Mouse (Mus musculus): ENCODE results near the gene Eps15.

Eps15 gene

DNA sequence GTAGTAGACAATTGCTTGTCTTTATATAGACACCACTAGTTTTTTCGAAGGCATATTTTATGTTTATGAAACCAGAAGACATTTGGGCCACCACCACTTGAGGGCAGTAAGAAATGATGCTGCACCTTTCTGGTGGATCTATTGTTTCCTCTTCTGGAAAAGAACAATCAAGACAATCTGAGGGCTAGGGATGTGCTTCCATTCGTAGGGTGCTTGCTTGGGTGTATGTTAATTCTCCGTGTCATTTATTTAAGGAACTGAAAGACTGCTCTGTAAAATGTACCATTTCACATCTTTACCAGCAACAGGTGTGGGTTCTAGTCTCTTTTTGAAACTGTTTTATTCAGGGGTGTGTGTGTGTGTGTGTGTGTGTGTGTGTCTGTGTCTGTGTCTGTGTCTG is 11.2 kb upstream of the Eps15 start:
- ATAC-seq (ENCODE audit: low TSS enrichment): no peak

DNA sequence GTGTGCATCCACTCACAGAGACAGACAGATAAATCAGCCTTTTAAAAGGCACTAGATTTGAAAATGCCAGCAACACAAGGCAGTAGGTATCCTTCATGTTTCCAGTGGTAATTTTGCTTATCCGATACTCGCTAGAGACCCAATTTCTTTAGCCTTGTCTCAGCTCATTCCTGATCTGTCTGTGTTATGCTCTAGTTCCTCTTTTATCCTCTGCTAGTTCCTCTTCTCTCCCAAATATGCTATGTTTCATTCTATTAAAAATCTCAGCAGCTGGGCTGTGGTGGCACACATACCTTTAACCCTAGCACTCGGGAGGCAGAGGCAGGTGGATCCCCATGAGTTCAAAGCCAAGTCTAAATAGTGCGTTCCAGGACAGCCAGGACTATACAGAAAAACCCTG is 8.3 kb upstream of the Eps15 start:
- no peak for ATAC-seq (ENCODE audit: low TSS enrichment)

DNA sequence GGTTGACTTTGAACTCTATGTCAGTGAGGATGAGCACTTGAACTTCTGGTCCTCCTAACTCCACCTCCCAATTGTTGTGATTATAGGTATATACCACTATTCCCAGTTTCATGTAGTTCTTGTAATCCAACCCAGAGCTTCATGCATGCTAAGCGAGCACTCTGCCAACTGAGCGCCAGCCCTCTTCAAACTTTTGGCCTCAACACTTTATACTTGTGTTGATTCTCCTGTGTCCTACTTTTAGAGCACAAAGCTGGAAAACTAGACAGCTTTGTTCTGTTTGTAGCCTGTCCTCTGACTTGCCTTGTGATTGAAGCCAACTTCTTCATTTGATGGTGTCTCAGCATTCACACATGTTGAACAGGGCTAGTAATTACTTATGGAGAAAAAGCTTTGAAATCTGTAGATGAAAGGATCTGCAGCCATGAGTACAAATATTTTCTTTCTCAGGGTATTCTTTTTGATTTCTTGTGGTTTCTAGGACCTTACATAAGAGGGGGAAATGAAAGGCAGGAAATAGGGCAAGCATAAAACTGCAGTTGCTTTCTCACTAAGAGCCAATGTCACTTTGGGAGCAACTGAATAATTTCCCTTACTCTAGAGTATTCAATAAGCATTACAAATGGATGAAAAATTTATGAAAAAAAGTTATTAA is 6.4 kb upstream of the Eps15 start:
- peak; percentile 20; the same call in 1 of the 2 replicates for ATAC-seq (ENCODE audit: low TSS enrichment)

DNA sequence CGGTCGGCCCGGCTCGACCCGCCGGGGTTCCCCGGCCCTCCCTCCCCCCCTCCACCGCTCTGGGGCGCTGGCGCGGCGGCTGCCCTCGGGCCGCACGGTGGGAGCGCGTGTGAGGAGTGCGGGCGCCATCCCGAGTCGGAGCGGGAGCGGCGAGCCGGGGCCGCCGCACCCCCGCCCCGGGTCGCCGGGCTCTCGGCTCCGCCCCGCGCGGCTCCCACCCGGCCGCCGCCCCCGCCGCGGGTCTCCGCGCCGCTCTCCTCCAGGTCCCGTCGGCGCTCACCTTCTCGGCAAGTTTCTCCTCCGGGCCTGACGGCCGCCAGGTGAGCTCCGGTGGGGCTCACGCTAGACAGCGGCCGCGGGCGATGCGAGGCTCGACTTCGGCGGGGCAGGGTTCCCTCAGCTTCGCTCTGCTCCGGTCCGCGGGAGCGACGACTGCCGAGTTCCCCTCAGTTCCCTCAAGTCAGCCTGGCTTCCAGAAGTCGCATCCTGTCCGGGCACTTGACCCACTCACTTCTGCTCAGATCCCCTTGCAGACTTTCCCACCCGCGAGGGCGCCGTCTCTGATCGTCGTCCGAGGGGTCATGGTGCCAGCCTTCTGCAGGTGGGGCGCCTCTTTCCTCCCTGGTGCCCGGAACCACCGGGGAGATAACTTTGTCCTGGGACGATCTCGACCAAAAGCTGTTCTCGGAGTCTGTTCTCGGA is 542 bp downstream of the Eps15 start:
- ATAC-seq (ENCODE audit: low TSS enrichment): peak; percentile 51

DNA sequence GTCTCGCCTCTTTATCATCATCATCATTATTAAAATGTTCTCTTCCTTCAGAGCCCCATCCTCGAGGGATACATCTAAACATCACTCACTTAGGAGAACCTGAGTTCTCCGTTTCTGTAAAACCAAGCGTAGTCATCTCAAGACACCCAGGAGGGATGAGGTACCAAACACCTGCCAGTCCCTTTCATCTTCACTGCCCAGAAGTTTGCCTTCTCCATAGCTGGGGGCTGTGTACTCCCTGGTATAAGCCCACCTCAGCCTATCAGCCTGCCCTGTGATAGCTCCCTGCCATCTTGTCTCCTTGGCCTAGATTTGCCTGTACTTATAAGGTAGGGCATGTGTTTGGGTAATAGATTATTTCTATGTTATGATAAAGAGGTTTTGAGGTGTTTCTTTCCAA is 1.1 kb downstream of the Eps15 start:
- peak; percentile 22; the same call in 1 of the 2 replicates for ATAC-seq (ENCODE audit: low TSS enrichment)

DNA sequence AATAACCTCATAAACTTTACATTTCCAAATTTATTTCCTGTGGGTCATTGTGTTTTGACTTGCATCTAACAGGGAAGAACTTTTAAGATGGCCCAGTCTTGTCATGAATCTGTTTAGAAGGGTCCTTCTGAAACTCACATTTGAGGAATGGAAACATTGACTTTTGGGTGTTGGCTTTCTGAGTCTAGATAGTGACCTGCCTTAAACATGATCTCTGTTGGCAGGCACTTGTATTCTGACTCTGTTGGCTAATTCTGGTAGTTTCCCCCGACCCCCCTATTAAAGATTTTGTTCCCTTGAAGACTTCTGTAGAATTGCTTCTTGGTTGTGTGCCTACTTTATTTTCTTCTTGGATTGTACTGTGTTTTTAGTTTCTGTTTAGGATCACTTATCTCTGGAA is 1.9 kb downstream of the Eps15 start:
- ATAC-seq (ENCODE audit: low TSS enrichment): no peak

DNA sequence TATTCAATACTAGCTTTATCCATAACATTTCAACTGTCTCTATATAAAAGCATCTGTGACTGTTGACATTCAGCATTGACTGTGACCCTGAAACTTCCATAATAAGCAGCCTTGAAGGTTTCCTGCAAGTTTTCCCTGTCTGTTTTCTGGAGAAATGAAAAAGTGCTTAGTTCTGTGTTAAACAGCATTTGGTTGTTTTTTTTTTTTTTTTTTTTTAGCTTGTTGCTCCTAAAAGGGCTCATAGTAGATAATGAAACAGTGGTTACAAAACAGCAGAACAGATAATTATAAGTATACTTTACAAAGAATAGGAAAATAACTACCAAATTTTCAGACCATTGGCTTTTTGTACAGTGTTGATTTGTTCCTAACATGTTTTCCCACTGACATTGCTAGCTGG is 14.6 kb downstream of the Eps15 start:
- ATAC-seq (ENCODE audit: low TSS enrichment): no peak

DNA sequence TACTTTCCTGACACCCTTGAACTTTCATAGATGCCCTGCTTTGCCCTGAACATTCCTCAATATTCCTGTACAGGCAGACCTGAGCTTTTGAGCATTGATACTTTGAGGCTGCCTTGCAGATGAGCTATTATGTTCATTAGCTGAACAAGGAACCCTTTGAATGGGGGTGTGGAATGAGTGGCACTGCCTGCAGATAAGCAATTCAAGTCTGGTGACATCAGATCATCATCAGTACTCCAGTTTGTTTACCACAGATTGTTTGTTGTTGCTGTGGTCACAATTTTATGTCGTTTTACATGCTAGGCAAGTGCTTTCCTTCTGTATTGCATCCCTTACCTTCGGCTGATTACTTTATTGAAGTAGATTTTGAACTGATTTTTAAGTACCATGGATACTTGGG is 16.4 kb downstream of the Eps15 start:
- no peak for ATAC-seq (ENCODE audit: low TSS enrichment)

DNA sequence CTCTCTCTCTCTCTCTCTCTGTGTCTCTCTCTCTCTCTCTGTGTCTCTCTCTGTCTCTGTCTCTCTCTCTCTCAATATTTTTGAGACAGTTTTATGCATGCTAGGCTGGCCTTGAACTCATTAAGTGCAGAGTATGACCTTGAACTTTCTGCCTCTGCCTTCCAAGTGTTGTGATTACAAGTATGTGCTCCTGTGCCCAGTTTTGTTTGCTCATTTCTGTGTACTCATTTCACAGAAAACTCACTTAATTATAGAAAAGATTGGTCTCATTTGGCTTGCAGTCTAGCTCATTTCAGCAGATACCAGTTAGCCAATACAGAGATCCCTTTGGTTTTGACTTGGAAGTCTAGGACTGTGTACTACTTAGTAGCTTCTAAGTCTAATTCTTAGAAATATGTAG is 19.1 kb downstream of the Eps15 start:
- no peak for ATAC-seq (ENCODE audit: low TSS enrichment)

DNA sequence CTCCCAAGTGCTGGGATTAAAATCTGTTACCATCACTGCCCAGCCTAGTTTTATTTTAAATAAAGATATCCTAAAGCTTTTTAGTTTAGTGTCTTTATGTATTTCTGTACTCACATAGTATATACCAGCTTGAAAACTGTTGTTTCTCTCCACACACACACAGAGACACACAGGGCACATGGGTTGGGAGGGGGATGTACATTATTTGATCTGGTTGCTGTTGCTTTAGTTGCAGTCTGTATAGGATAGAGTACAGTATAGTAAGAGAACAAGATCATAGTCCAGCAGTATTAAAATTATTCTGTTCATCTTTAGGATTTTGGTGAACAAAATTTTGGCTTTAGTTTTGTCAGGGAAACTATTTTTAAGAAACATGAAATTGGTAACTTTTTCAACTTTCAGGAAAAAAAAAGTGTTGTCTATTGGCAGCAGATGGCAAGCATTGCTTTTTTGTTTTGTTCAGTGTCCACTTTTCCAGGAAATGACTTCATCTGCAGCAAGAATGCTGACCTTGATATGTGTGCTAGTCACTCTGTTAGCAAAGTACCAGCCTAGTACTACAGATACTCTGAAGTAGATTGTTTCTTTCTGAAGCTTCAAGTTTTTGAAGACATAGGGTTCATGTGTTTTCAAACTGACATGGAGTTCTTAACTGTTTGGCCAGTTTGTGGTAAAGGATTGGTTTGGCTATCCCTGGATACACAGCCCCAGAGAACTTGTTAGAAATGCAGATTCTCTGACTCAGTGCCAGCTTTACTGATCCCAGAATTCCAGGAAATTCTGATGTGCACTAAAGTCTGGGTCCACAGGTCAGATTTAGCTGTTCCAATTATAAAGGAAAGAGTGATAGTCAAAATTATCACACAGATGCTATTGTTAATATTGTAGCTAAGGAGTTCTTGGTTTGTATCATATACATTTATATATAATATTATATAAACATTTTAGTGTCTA is 37.1 kb downstream of the Eps15 start:
- no peak for ATAC-seq (ENCODE audit: low TSS enrichment)

DNA sequence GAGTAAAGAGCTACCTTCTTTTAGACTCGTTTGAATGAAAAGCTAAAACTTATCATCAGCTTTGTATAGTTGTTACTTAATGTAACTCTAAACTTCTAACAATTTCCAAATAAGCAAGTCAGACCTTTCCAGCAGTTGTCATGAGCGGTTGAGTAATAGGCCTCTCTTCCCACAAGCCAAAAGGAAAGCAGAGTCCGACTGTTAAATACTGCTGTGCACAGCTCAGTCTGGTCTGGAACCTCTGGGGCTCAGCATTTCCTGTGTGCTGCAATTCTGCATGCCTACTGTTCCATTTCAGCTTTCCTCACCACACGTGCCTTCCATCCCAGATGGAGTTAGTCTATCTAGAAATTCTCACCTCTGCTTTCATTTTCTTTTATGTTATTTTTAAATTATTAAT is 56.7 kb downstream of the Eps15 start:
- no peak for ATAC-seq (ENCODE audit: low TSS enrichment)

DNA sequence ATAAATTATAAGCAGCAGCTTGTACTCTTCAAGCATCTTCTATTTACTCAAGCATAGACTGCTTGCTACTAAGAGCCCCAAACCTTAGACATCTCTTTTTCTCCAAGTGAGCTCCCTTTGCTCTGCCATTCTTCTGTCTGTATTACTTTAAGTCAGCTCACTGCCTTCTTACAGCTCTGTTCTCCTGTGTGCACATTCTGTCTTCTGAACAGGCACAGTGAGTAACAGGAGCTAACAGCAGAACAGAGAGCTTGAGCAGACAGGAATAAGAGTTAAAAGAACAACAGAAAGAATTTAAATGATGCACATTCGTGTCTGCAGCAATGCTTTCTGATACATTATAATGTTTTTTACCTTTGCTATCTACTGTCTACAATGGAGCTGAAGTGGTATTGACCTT is 61.2 kb downstream of the Eps15 start:
- peak; percentile 58; the same call in 1 of the 2 replicates for ATAC-seq (ENCODE audit: low TSS enrichment)

DNA sequence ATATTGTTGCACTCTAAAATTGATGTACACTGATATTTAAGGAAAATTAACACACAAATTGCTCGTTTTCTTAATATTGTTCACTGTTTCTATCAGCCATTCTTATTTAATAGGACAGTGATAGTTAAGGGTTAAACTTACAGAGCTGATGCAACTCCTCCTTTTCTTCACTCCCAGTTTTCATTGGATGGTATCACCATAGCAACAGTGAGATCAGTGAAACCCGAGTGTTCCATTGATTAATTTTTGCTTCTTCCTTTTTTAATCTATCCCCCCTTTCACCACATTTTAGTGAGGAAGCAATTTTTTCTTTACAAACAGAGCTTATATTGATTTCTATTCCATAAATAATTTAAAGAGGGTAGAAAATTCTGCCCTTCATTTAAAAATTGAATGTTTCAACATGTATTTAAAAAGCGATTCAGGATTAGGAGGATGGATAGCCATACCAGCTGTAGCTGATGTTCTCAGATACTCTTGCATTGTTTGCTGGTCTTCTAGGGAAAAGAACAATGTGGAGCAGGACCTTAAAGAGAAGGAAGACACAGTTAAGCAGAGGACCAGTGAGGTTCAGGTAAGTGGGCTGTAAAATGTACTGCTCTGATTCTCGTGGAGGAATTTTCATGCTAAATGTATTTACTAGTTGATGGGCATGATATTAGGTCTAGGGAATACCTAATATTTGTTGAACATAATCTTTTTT is 62.9 kb downstream of the Eps15 start:
- ATAC-seq (ENCODE audit: low TSS enrichment): peak; percentile 93

DNA sequence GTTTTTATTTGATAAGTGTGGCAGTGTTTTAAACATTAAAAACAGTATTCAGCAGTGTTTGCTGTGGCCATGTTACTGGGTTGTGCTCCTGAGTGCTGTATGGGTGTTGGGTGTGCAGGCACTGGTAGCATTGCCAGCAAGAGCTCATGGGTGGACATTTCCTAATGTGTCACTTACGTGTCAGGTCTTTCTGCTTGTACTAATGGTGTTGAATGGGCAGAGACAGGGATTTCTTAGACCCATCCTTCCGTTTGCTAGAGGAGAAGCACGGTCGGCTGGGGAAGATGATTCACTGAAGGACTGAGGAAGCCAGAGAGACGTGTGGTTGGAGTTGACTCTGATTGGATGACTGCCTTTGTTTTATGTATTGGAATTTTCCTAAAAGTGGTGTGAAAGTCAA is 63.8 kb downstream of the Eps15 start:
- ATAC-seq (ENCODE audit: low TSS enrichment): peak; percentile 87

DNA sequence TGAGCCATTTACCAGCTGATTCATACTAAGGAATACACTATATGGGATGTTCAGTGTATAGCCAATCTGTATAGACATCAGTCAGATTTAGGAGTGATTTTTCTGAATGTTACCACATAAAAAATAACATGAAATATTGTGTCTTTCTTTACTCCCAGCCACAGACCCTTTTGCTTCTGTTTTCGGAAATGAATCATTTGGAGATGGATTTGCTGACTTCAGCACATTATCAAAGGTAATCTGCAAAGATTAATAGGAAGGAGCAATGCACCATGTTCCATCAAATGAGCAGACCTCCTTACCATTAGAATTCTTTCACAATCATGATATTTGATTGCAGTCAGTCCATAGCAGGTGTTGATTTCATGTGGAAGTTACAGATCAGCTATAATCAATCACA is 98.0 kb downstream of the Eps15 start:
- ATAC-seq (ENCODE audit: low TSS enrichment): no peak

DNA sequence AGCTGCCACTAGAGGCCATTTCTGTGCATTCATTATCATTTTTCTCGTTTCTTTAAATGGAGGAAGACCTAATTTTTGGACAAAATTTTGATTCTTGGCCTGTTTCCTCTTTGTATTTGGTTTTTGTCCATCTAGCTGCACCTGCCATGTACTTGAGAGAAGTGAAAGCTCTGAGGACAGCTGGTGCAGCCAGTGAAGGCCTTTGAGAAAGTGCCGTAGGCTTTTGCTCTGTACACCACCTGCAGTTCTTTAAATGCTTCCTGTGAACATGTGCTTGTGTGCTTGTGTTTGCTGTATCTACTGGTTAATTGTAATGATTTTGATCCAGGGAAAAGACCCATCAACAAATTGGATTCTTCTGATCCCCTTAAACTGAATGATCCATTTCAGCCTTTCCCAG is 102.4 kb downstream of the Eps15 start:
- no peak for ATAC-seq (ENCODE audit: low TSS enrichment)

DNA sequence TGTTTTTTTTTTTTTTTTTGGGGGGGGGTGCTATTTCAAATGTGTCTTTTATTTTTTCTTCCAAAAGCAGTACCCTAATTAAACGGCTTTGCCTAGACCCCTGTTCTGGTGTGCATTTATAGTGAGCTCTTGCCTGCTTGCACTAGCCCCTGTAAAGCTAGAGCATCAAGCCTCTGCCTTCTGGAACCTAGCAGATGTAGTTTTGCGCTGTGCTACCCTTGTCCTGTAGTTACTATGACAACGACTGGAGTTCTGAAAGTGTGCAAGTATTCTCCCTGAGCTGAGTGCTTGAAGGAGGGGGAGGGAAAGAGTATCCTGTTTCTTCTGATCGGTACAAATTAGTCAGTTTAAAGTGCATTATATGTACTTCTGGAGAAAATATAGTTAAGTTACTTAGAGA is 105.5 kb downstream of the Eps15 start:
- peak; percentile 83 for ATAC-seq (ENCODE audit: low TSS enrichment)

DNA sequence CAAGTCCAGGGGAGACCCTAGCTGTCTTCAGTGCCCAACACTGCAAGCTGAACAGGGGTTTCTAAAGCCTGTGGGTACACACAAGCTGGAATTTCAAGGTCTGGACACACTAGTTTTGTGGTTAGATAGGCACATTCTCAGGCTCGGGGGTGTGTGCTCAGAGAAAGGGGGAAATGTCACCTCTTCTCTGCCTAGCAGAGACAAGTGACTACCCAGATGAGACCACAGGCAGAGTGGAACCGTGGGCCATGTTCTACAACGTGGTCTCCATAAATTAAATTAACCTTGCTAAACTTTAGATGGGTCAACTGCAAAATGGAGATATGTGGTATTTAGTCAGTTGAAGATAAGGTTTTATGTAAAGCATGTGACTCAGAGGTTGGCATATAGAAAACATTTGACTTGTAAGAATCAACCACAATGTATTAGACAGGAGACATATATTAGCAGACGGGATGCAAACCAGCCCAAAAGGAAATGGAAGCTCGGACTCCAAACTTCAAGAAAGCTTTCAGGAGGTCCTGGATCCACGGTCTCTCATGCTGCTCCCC is 113.2 kb downstream of the Eps15 start:
- no peak for ATAC-seq (ENCODE audit: low TSS enrichment)

DNA sequence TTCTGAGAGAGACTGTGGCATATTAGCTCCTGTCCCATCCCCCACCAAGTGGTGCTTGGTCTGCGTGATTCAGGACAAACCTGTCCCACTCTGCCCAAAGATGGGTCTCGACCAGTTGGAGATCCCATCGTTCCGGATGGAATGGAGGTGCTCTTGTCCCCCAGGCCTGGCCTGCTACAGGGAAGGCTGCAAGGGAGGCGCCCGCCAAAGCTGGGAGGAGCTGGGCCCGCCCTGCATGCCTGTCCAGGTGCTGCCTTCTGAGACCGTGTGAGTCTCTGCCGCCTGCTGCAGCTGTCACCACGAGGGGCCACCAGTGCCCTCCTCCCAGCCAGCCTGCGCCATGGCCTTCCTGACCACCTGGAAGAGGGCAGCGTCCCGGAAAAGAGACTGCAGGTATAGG is 113.8 kb downstream of the Eps15 start:
- peak; percentile 17; the same call in 1 of the 2 replicates for ATAC-seq (ENCODE audit: low TSS enrichment)

DNA sequence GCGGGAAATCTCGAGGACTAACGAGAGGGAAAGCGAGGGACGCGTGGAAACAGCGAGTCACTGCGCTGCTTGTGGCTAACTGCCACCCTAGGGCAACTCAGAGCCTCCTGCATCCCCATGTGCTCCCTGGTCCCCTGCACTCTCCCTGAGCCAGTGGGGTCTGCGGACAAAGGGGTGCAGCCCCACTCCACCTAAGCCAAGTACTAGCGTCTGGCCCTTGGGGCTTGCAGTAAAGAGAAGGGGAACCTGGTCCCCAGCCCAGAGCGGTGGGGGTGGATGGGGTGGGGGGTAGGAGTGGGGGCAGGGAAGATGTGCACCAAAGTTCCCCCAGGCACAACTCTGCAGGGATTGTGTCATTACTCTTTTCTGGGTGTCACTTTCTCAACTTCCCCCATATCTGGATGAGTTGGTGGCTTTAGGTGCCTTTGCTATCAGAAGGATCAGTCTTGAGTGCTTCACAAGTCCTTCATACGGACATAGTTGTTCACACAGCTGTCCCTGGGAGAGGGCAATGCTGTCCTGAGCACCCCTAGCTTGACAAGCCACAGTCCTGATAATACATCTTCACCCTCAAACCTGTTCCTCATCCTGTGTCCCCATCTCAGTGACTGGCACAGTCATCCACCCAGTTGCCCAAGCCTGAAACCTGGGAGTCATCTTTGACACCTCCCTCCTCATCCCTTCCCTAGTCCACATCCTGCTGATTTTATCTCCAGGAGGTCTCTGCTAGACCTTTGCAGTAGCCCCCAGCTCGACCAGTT is 114.4 kb downstream of the Eps15 start:
- 0 out of 2 replicates have a peak, but pooled peaks have one; percentile 21 for ATAC-seq (ENCODE audit: low TSS enrichment)
